Mouse (Mus musculus): ENCODE data around the gene E130114P18Rik.

DNA sequence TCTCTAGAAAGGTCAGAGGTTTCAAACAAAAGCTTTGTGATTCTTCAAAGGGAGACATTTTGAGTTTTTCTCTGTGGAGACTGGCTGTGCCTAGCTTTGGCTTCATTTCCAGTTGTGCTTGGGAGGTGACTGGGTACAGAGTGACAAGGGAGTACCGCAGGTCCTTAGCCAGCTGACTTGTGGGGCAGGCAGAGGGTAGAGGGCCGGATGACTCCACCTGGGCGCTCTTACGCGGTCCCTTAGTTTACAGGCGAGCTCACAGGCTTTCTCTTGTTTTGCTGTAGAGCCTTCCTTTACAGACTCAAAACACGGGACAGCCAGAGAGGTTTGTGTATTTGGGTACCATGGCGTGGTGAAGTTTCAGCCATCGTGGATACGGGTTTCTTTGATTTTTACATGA, 16.1 kb upstream of the E130114P18Rik start:
- no peak for TF ChIP-seq GATA1 (IDR thresholded peaks at IDR 0.05; ENCODE audit: borderline replicate concordance, low read length)
- TF ChIP-seq FLI1 (IDR thresholded peaks at IDR 0.05; ENCODE audit: low read length) = no peak
